Mouse (Mus musculus) Patski (cell line): ENCODE results near the gene Mrap. TPM values are rescaled to one million over a fixed set of nuclear protein-coding genes. Genes with fewer than 3 reads are reported as not detected.

Experiments
- ATAC-seq: fragments of 100-300 bp; one replicate; pipeline ENCODE4 v1.8.0; 2021
- CTCF ChIA-PET: fragments of 350-600 bp; sonication (Branson Sonifier 250); formaldehyde crosslinking; loops from one replicate; lab custom pipeline; 2022; ENCODE audit warnings: inconsistent platforms; lab: Charles Lee
- POLR2A ChIA-PET: fragments of 350-600 bp; sonication (Branson Sonifier 250); formaldehyde crosslinking; loops from one replicate; lab custom pipeline; 2022; ENCODE audit warnings: antibody characterized with exemption, inconsistent platforms; lab: Charles Lee
- DNase-seq: peaks from one replicate; pipeline ENCODE4 v3.0.0-alpha.2; 2011; ENCODE audit warnings: low read depth, low spot score
- H3K27me3 ChIP-seq: fragments of 371-371 bp; one replicate; pipeline ENCODE4 v1.5.1; 2021
- CTCF ChIP-seq: fragments of 100-300 bp; IDR thresholded peaks from one replicate; pipeline ENCODE4 v1.5.1; 2021
- in situ Hi-C: fragments of 300-500 bp; cut with MboI; formaldehyde crosslinking; loops from 3 replicates; pipeline ENCODE4 v1.11.1; 2018; ENCODE audit warnings: low pct_unique_long_range_greater_than_20kb, mixed read lengths
- polyA plus RNA-seq: library from polyadenylated mRNA; unstranded; gene quantifications from one replicate; pipeline ENCODE4 v1.2.3, GENCODE M21; 2021

Gene Mrap
- not detected for polyA plus RNA-seq

GRCm38 (mm10) chr16:90738092-90738956 lies at the start of gene Mrap:
Gene Mrap (plus strand): TSS chr16:90738207.
- ATAC-seq, result no peak
- DNase-seq, result no peak
- in situ Hi-C loops, result no loop called here
- no peak for TF ChIP-seq CTCF
- CTCF ChIA-PET, result no interaction called here
- POLR2A ChIA-PET, result interaction anchor here (1.4 kb wide), 1 partner anchor 13 kb away, joined by 3 read pairs; no protein-coding TSS in a partner anchor
- peaks cover 4% of the 10 kb centered on the region for H3K27me3 ChIP-seq

- ATAC-seq, result no peak
- DNase-seq, result no peak
- POLR2A ChIA-PET, result no interaction called here
- in situ Hi-C loops, result no loop called here
- TF ChIP-seq CTCF, result no peak
- CTCF ChIA-PET, result no interaction called here
- no peaks in the 10 kb centered on the region for H3K27me3 ChIP-seq
These were observed 45.2 kb upstream of the Mrap start for GRCm38 (mm10) chr16:90692704-90693385.

GRCm38 (mm10) chr16:90693625-90694024 lies 44.4 kb upstream of the Mrap start:
- in situ Hi-C loops, result no loop called here
- DNase-seq (no peak), ATAC-seq (no peak)
- no peaks in the 10 kb centered on the region for H3K27me3 ChIP-seq
- ChIA-PET CTCF (no interaction called here), POLR2A (no interaction called here)
- TF ChIP-seq CTCF, result no peak

- CTCF ChIA-PET, result interaction anchor here (0.8 kb wide), 1 partner anchor 309 kb away, joined by 3 read pairs; the partner anchor contains the start of gene Hunk
- ATAC-seq (no peak), DNase-seq (no peak)
- in situ Hi-C loops, result no loop called here
- no peaks in the 10 kb centered on the region for H3K27me3 ChIP-seq
- POLR2A ChIA-PET, result no interaction called here
- TF ChIP-seq CTCF, result peak; percentile 60
These were observed 43.3 kb upstream of the Mrap start for GRCm38 (mm10) chr16:90694719-90695118.

GRCm38 (mm10) chr16:90695121-90695520 lies 42.9 kb upstream of the Mrap start:
- ATAC-seq (no peak), DNase-seq (no peak)

GRCm38 (mm10) chr16:90696306-90696705 lies 41.7 kb upstream of the Mrap start:
- H3K27me3 ChIP-seq, result no peaks in the 10 kb centered on the region
- no peak for ATAC-seq
- in situ Hi-C loops, result no loop called here
- DNase-seq, result no peak
- ChIA-PET CTCF (interaction anchor here (1.0 kb wide), 1 partner anchor 16 kb away, joined by 4 read pairs; no protein-coding TSS in a partner anchor), POLR2A (no interaction called here)
- no peak for TF ChIP-seq CTCF

More at GRCm38 (mm10) chr16:90695121-90695520, 42.9 kb upstream of the Mrap start:
- ChIA-PET CTCF (no interaction called here), POLR2A (no interaction called here)
- TF ChIP-seq CTCF, result no peak
- no peaks in the 10 kb centered on the region for H3K27me3 ChIP-seq
- in situ Hi-C loops, result no loop called here

GRCm38 (mm10) chr16:90699390-90699789 lies 38.6 kb upstream of the Mrap start:
- ATAC-seq, result no peak
- in situ Hi-C loops, result no loop called here
- no peak for TF ChIP-seq CTCF
- DNase-seq, result no peak
- CTCF ChIA-PET, result no interaction called here
- POLR2A ChIA-PET, result no interaction called here
- H3K27me3 ChIP-seq, result no peaks in the 10 kb centered on the region

- TF ChIP-seq CTCF, result no peak
- no peak for DNase-seq
- CTCF ChIA-PET, result no interaction called here
- in situ Hi-C loops, result no loop called here
- ATAC-seq, result no peak
- H3K27me3 ChIP-seq, result no peaks in the 10 kb centered on the region
- POLR2A ChIA-PET, result no interaction called here
These were observed 36.5 kb upstream of the Mrap start for GRCm38 (mm10) chr16:90701541-90701940.

GRCm38 (mm10) chr16:90703646-90704045 lies 34.4 kb upstream of the Mrap start:
- CTCF ChIA-PET, result no interaction called here
- no peak for ATAC-seq
- no peak for TF ChIP-seq CTCF
- POLR2A ChIA-PET, result no interaction called here
- DNase-seq, result no peak
- in situ Hi-C loops, result no loop called here
- H3K27me3 ChIP-seq, result no peaks in the 10 kb centered on the region

- in situ Hi-C loops, result no loop called here
- no peaks in the 10 kb centered on the region for H3K27me3 ChIP-seq
- ATAC-seq, result no peak
- ChIA-PET POLR2A (no interaction called here), CTCF (no interaction called here)
- DNase-seq, result no peak
- TF ChIP-seq CTCF, result no peak
These were observed 33.7 kb upstream of the Mrap start for GRCm38 (mm10) chr16:90704161-90704825.
